Mouse (Mus musculus) forebrain, embryonic 16.5 days (tissue): ENCODE measurements at regions not wholly inside any gene's neighbourhood (a gene's known extent, or its start where the extent isn't known, plus 50 kb on each side); places are given as distances from the start of the nearest gene placed in this dataset.

Experiments
- ATAC-seq: fragments of 200-750 bp; cut with Nextera tagmentation; 2 replicates; pipeline ENCODE4 v1.8.0; 2017; ENCODE audit warnings: mild to moderate bottlenecking, moderate library complexity
- H3K27ac ChIP-seq: fragments of 300-500 bp; sonication (generic); 2 replicates; pipeline ENCODE4 v1.5.1; 2014; ENCODE audit warnings: low read length, control low read depth
- H3K27me3 ChIP-seq: fragments of 300-500 bp; sonication (generic); replicated peaks from 2 replicates; pipeline ENCODE4 v1.6.1; 2014; ENCODE audit warnings: low read length; ENCODE audit not compliant: control insufficient read depth, insufficient read depth
- H3K36me3 ChIP-seq: fragments of 300-500 bp; sonication (generic); 2 replicates; pipeline ENCODE4 v1.6.1; 2014; ENCODE audit not compliant: control insufficient read depth, insufficient read depth
- H3K4me1 ChIP-seq: fragments of 300-500 bp; sonication (generic); replicated peaks from 2 replicates; pipeline ENCODE4 v1.6.1; 2014; ENCODE audit warnings: low read length; ENCODE audit not compliant: control insufficient read depth, insufficient read depth
- H3K4me2 ChIP-seq: fragments of 300-500 bp; sonication (generic); 2 replicates; pipeline ENCODE4 v1.6.1; 2014; ENCODE audit warnings: mild to moderate bottlenecking, low read length, control low read depth
- H3K4me3 ChIP-seq: fragments of 300-500 bp; sonication (generic); replicated peaks from 2 replicates; pipeline ENCODE4 v1.5.1; 2014; ENCODE audit warnings: mild to moderate bottlenecking, low read length, control low read depth
- H3K9ac ChIP-seq: fragments of 300-500 bp; sonication (generic); replicated peaks from 2 replicates; pipeline ENCODE4 v1.6.1; 2014; ENCODE audit warnings: low read depth, low read length, control low read depth
- H3K9me3 ChIP-seq: fragments of 300-500 bp; sonication (generic); 2 replicates; pipeline ENCODE4 v1.6.1; 2016; ENCODE audit warnings: low read length; ENCODE audit not compliant: control insufficient read depth
- WGBS: fragments of 180-500 bp; shearing (Covaris S2); extraction: QIAGEN DNeasy Blood & Tissue Kit; methylation state at CpG from one replicate; pipeline ENCODE4 v1.1.7; 2014; 5-methylcytosine and 5-hydroxymethylcytosine counted together

- Histone ChIP-seq H3K36me3 (no peaks in the 10 kb centered on the region), H3K9me3 (no peaks in the 10 kb centered on the region), H3K9ac (no peak overlapping the region), H3K27ac (no peak overlapping the region), H3K27me3 (no peaks in the 10 kb centered on the region), H3K4me1 (no peaks in the 10 kb centered on the region), H3K4me2 (no peak overlapping the region), H3K4me3 (no peak overlapping the region)
- ATAC-seq, result no peak
Observed at GRCm38 (mm10) chr14:110043211-110043610, 711.7 kb downstream of the Slitrk6 start.

GRCm38 (mm10) chr14:110021812-110022211 lies 733.1 kb downstream of the Slitrk6 start:
- Histone ChIP-seq H3K9me3 (no peaks in the 10 kb centered on the region), H3K36me3 (no peaks in the 10 kb centered on the region), H3K27ac (no peak overlapping the region), H3K27me3 (no peaks in the 10 kb centered on the region), H3K9ac (no peak overlapping the region), H3K4me2 (no peak overlapping the region), H3K4me1 (no peaks in the 10 kb centered on the region), H3K4me3 (no peak overlapping the region)
- no peak for ATAC-seq
- WGBS, result 75% methylated on average over 3 of the region's 3 CpGs

- no peaks in the 10 kb centered on the region for H3K27me3 ChIP-seq
- H3K9ac ChIP-seq, result no peak overlapping the region
- no peak for ATAC-seq
- H3K4me3 ChIP-seq, result no peak overlapping the region
- no peaks in the 10 kb centered on the region for H3K9me3 ChIP-seq
- no peak overlapping the region for H3K4me2 ChIP-seq
- WGBS, result 77% methylated on average over 2 of the region's 2 CpGs
- no peak overlapping the region for H3K27ac ChIP-seq
- H3K4me1 ChIP-seq, result no peaks in the 10 kb centered on the region
- no peaks in the 10 kb centered on the region for H3K36me3 ChIP-seq
Observed at GRCm38 (mm10) chr14:110015126-110015525, 739.8 kb downstream of the Slitrk6 start.

- 93% methylated on average over 1 of the region's 1 CpGs for WGBS
- ATAC-seq, result no peak
- no peaks in the 10 kb centered on the region for H3K4me1 ChIP-seq
- no peaks in the 10 kb centered on the region for H3K36me3 ChIP-seq
- H3K9me3 ChIP-seq, result no peaks in the 10 kb centered on the region
- H3K27ac ChIP-seq, result no peak overlapping the region
- no peaks in the 10 kb centered on the region for H3K27me3 ChIP-seq
- no peak overlapping the region for H3K4me3 ChIP-seq
- H3K4me2 ChIP-seq, result no peak overlapping the region
- H3K9ac ChIP-seq, result no peak overlapping the region
Observed at GRCm38 (mm10) chr14:110013229-110013628, 741.7 kb downstream of the Slitrk6 start.

DNA sequence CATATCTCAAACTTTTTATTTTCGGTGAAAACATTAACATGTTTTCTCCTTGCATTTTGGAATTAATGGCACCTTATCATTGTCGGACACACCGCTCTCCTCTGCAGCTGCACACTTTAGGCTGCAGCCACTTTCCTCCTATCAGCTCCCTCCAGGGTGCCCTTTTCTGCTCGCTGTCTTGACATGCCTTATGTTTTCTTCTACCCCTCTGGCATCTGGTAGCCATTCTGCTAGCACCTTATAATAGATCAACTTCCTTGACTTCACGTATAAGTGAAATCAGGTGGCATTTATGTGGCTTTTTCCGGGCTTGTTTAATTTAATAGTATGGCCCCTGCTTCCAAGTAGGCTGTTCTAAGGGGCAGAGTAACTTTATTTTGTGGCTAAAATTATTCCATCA lies 747.8 kb downstream of the Slitrk6 start:
- WGBS, result 83% methylated on average over 6 of the region's 6 CpGs
- H3K27me3 ChIP-seq, result no peaks in the 10 kb centered on the region
- no peaks in the 10 kb centered on the region for H3K9me3 ChIP-seq
- no peak overlapping the region for H3K4me3 ChIP-seq
- no peaks in the 10 kb centered on the region for H3K36me3 ChIP-seq
- no peak overlapping the region for H3K27ac ChIP-seq
- no peak overlapping the region for H3K4me2 ChIP-seq
- no peaks in the 10 kb centered on the region for H3K4me1 ChIP-seq
- no peak for ATAC-seq
- no peak overlapping the region for H3K9ac ChIP-seq

GRCm38 (mm10) chr14:109985026-109985425 lies 769.9 kb downstream of the Slitrk6 start:
- Histone ChIP-seq H3K27ac (no peak overlapping the region), H3K4me3 (no peak overlapping the region), H3K4me2 (no peak overlapping the region), H3K4me1 (no peaks in the 10 kb centered on the region), H3K36me3 (no peaks in the 10 kb centered on the region), H3K9ac (no peak overlapping the region), H3K9me3 (no peaks in the 10 kb centered on the region), H3K27me3 (no peaks in the 10 kb centered on the region)
- ATAC-seq, result peak; percentile 65
- 53% methylated on average over 4 of the region's 4 CpGs for WGBS

DNA sequence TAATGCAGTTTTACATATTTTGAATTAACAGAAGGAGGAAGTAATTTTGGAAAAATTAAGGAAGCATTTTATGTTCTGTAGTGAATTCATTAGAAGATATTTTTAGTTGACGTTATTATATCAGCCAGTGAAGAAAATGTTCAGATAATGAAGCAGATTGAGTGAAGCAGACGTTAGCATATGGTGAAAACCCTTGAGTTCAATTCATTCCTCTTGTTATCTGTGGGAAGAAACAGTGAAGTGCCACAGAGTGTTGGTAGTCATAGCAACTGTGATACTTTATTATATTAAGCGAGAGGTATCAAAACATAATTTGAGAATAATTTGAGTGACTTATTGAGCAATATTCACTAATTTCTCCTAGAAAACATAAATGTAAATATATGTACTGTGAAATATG lies 796.9 kb downstream of the Slitrk6 start:
- no peak overlapping the region for H3K9ac ChIP-seq
- no peaks in the 10 kb centered on the region for H3K36me3 ChIP-seq
- no peak overlapping the region for H3K27ac ChIP-seq
- 56% methylated on average over 3 of the region's 3 CpGs for WGBS
- H3K27me3 ChIP-seq, result no peaks in the 10 kb centered on the region
- H3K4me3 ChIP-seq, result no peak overlapping the region
- H3K9me3 ChIP-seq, result no peaks in the 10 kb centered on the region
- peak; percentile 85 for ATAC-seq
- H3K4me2 ChIP-seq, result no peak overlapping the region
- no peaks in the 10 kb centered on the region for H3K4me1 ChIP-seq

DNA sequence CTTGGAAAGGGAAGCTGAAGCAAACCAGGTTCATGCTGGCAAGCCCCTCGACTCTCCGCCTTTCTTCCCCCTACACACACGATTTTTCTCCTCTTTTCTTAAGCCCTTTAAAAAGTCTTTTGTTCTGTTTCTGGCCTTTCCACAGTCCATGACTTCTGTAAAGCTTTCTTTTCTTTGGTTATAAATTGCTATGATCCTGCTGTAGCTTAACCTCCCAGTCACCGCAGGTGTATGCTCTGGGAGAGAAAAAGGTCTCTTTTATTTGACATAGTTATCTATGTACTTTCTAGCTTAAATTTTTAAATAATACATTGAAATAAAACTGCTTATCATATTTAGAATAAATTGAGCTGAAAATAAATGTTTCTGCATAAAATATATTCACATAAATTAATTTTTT lies 813.0 kb downstream of the Slitrk6 start:
- Histone ChIP-seq H3K4me1 (no peaks in the 10 kb centered on the region), H3K4me2 (no peak overlapping the region), H3K9ac (no peak overlapping the region), H3K27me3 (no peaks in the 10 kb centered on the region), H3K9me3 (no peaks in the 10 kb centered on the region), H3K27ac (no peak overlapping the region), H3K4me3 (no peak overlapping the region), H3K36me3 (no peaks in the 10 kb centered on the region)
- 68% methylated on average over 4 of the region's 4 CpGs for WGBS
- ATAC-seq, result no peak

DNA sequence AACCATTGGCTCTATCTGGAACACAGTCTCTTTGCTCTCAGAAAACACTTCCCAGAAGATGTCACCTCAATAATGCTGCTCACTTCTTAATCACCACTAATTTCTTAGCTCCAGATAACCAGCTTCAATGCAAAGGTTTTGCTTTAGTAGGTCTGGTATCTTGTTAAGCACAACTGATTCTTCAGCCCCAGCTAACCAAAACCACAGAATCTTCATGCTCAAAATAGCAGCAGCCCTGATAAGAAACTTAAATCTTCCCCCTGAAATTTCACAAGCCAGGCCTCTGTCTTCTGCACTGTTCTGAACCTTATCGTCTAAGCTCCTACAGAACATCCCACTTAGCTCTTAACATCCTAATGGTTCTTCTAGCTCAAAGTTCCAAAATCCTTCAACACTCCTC lies 813.8 kb downstream of the Slitrk6 start:
- Histone ChIP-seq H3K9me3 (no peaks in the 10 kb centered on the region), H3K27me3 (no peaks in the 10 kb centered on the region)
- 87% methylated on average over 1 of the region's 1 CpGs for WGBS

DNA sequence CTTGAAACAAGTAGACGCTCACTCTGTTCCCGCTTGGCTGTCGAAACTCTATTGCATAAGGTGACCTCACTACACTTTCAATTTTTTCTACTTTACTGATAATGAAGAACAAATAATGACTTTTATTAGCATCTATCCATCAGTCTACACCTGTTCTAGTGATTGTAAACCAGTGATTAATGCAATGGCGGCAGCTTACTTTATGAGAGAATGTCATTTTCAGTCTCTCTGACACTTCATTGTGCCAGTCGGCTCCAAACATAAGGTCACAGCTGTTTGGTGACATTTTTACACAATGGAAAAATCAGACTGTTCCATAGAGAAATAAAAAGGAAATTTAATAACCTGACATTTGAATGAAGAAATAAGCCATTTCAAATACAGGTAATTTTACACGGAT lies 817.5 kb downstream of the Slitrk6 start:
- no peak for ATAC-seq
- H3K27me3 ChIP-seq, result no peaks in the 10 kb centered on the region
- no peaks in the 10 kb centered on the region for H3K9me3 ChIP-seq
- no peak overlapping the region for H3K27ac ChIP-seq
- no peak overlapping the region for H3K9ac ChIP-seq
- no peaks in the 10 kb centered on the region for H3K4me1 ChIP-seq
- H3K36me3 ChIP-seq, result no peaks in the 10 kb centered on the region
- no peak overlapping the region for H3K4me3 ChIP-seq
- no peak overlapping the region for H3K4me2 ChIP-seq
- WGBS, result 89% methylated on average over 6 of the region's 6 CpGs

More for the DNA sequence above, 813.8 kb downstream of the Slitrk6 start:
- ATAC-seq, result no peak
- Histone ChIP-seq H3K36me3 (no peaks in the 10 kb centered on the region), H3K4me2 (no peak overlapping the region), H3K9ac (no peak overlapping the region), H3K27ac (no peak overlapping the region), H3K4me1 (no peaks in the 10 kb centered on the region), H3K4me3 (no peak overlapping the region)
